Mouse (Mus musculus) gastrocnemius, postnatal 4 days (tissue): Measurements from ENCODE around the gene Mtln. TPM values are rescaled to one million over a fixed set of nuclear protein-coding genes. Genes with fewer than 3 reads are reported as not detected.

ENCODE experiments used
- DNase-seq, 2 experiments: peaks; one replicate each; pipeline ENCODE4 v3.0.0; 2021 to 2022; ENCODE audit warnings: low spot score in 2 of 2, mixed read lengths in 2 of 2
- total RNA-seq, 2 experiments: library from RNA; stranded (reverse); gene quantifications; 2 replicates each; pipeline ENCODE4 v1.2.3; 2021

Mtln gene
- total RNA-seq, 2 experiments from 2014 or later, result 43.9 to 48.3 TPM

DNA sequence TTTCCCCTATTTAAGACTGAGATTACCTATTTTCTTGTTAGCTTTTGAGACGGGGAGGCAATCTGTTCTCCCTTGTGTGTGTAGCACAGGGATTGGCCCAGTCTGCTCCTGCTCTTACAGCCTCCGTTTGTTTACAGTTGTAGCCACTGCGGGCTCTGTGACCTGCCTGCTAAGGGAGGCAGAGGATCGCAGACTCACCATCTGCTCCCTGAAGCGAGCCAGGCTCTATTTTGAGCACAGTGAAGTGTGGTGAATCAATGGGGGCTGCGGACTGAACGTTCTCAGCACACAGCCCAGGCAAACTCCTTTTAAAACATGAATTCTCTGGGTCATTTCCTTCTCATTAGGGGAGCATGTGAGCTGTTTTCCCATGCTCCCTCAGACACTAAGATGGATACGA lies 35.1 kb downstream of the Mtln start:
- no peak for DNase-seq

DNA sequence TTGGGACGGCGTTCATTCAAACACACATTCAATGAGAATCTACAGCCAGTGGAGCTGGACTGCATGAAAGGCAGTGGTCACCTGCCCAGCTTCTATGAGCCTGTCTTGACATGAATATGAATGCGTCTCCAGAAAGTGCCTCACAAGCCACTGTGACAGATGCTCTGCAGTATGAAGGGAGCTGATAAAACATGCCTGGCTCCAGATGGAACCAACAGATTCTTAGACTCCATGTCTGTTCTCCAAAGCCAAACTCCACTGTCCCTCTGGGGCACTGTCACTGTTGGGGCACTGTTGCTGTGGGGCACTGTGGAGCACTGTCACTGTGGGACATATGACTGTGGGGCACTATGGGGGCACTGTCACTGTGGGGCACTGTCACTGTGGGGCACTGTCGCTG lies 38.2 kb downstream of the Mtln start:
- DNase-seq, result no peak

DNA sequence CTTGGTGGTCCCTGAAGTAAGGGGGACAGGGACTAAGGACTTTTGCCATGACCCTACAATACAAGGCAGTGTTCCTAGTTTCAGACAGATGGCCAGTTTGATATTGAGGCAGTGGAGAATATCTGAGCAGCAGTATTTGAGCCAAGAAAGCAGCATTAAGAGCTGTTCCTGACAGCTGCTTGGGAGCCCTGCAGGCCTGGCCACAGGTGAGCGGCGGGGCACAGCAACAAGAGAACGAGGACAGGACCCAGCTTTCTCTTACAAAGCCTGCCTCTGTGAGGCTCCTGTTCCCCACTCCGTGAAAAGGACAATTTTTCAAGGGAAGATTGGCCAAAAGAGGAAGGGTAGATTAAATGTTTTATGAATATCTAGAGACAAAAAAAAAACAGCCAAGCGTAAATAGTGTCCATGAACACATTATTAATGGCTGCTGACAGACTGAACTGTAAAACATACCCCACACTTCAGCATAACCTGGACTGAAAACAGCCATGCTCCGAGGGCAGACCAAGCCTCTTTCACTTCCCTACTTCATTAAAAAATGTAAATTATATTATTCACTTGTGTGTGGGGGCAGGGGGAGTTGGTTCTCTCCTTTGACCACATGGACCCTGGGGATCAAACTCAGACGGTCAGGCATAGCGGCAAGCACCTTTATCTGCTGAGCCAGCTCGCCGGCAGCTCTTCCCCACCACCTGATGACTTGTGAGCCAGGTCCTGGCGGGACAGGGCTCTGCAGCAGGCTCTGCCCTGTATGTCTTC lies 40.3 kb downstream of the Mtln start:
- DNase-seq, result no peak

DNA sequence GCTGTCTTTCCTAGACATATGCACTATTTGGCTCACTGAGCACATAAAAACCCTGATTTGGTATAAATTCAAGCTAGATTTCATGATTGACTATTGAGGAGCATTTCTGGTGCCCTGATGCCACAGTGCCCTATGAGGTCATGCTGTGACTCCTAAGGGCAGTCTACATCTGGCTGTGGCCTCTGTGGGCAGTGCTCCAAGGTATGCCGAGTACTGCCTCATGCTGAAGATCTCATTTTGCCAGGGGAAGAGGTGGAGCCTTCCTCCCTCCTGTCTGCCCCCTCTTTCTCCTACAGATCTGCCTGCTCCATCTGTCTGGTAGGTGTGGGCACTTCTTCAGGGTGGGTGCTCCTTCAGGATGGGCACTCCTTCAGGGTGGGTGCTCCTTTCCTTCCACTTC lies 42.9 kb downstream of the Mtln start:
- no peak for DNase-seq

- no peak for DNase-seq
These were observed 44.0 kb downstream of the Mtln start for GRCm38 (mm10) chr2:127748316-127748715.

DNA sequence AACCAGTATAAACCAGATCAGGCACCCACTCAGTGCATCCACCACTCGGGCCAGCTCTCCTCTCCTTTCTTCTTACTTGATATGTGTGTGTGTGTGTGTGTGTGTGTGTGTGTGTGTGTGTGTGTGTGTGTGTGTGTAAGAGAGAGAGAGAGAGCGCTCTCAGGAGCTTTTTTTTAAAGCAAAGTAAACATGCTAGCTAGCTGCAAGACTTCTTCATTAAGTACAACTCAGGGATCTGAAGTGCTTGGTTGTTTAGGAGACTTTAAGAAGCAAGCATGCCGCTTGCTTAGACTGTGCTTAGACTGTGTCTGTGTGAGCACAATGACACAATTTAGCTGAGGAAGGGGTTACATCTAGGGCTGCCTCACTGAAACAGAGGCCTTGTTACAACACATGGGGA lies 49.7 kb downstream of the Mtln start:
- no peak for DNase-seq

Other genes starting within 250 kb of the Mtln start
- gene Zfp661, start 205.4 kb downstream of the Mtln start, total RNA-seq, result 1 to 10 TPM; 2.0 to 2.5 TPM
- gene Mrps5, start 205.3 kb downstream of the Mtln start, total RNA-seq, result 10 to 100 TPM; 88.2 to 93.6 TPM
- 10 to 100 TPM; 15.9 to 17.6 TPM for gene Mal, start 135.8 kb downstream of the Mtln start, total RNA-seq
- gene Mall, start 62.6 kb downstream of the Mtln start, total RNA-seq, result 10 to 100 TPM; 10.5 to 11.0 TPM
- gene Nphp1, start 3.6 kb downstream of the Mtln start, total RNA-seq, result 10 to 100 TPM; 13.4 to 13.8 TPM
- 10 to 100 TPM; 10.1 to 10.6 TPM for gene Bub1, start 39.4 kb upstream of the Mtln start, total RNA-seq
- under 1 TPM; 0.21 to 0.47 TPM for gene Acoxl, start 46.4 kb upstream of the Mtln start, total RNA-seq